Mouse (Mus musculus): Measurements from ENCODE around the gene Slc35b2. TPM values are rescaled to one million over a fixed set of nuclear protein-coding genes. Genes with fewer than 3 reads are reported as not detected.

The Slc35b2 gene
- 43.5 TPM for polyA plus RNA-seq (2015; fragmentation: Illumina TruSeq; extraction: RNeasy Lipid Tissue Mini Kit (QIAGEN cat#74804); ENCODE audit: low read depth, low replicate concordance)

DNA sequence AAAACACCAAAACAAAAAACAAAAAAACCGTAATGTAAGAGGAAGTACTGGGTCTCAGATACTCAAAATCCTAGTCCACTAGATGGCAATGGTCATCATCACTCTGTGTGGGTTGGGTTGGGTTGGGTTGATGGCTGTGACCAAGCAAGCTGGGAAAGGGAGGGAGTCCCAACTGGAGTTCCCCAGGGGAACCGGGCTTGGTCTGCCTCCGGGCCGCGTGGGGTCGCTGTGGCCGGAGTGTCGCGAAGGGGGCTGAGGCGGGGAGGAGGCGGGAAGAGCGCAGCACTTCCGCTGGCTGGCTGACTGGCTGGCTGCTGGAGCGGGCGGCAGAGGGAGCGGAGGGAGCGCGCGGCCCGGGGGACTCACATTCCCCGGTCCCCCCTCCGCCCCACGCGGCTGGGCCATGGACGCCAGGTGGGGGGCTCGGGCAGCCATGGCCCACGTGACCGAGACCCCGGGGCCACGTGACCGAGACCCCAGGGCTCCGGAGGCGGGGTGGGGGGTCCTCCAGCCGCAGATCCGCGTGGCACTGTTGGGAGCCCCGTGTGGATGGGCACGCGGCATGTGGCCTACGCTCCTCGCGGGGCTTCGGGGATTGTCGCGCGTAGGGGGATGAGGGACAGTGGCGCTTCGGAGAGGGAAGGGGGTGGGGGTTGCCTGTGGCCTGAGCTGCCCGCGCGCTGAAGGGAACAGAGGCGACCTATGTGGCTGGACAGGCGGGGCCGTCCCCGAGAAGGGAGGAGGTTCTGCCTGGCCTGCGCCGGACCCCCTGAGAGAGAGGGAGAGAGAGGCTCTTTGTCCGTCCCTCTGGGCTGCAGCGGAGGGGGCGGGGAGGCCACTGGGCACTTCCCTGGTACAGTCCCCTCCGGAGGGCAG is at the start of gene Slc35b2:
Gene Slc35b2, plus strand, starts transcription at position 220 of the 876 bp plus-strand sequence.

DNA sequence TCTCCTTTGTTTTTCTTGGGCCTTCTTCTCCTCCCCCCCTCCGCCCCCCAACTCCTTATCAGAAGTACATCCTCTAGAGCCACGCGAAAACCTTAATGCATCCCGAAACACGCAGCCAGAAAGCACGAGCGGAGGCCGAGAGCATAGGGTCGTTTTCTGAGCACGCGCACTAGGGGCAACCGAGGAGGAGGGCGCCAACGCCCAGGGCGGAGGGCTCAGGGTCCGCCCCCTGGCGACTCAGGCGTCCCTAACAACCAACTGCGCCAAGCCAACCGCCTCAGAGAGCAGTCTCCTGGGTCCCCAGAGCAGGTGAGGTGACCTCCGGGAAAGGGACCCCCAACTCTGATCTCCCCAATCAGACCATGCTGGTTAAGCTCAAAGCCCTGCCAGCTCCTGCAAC is 40.4 kb upstream of the Slc35b2 start, which contains the start of gene Tcte1:
Gene Tcte1, plus strand, starts transcription at position 172 of the 400 bp plus-strand sequence.

GRCm38 (mm10) chr17:45549617-45550181 is 14.0 kb upstream of the Slc35b2 start, which contains the start of gene Tmem151b:
TSS of gene Tmem151b (minus strand) at chr17:45549677.

GRCm38 (mm10) chr17:45555452-45556106 is 8.1 kb upstream of the Slc35b2 start, which contains the start of gene Nfkbie:
TSS of gene Nfkbie (plus strand) at chr17:45555703.

DNA sequence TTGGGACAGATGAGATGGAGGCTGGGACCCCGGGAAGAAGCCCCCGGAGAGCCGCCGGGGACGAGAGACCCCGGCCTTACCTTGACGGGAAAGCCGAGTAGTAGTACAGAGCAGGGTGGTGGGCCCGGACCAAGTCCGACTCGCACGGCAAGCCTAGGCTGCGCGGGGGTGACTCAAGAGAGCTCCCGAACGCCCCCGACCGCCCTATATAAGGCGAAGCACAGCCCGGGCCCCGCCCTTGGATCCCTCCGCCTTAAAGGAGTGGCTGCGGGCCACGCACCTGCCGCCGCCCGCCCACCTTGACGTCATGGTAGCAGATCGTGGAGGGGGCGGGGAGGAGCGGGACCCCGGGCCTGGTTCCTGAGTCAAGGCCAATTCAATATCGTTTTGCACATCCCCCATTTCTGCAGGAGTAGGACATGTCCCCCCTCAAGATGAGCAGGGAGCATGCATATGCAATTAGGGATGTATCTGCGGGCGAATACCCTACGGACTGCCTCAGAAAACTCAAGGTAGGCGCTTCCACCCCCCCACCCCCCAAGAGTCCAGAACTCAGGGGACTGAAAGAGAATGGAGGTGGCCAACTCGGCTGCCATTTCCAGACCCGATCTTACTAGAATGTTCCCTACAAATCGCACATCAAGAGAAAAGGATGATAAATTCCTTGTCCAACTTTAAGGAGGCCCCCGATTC is 9.6 kb downstream of the Slc35b2 start, which contains the start of gene Hsp90ab1:
Gene Hsp90ab1, minus strand, starts transcription at position 185 of the 693 bp plus-strand sequence.

GRCm38 (mm10) chr17:45599446-45600242 is 36.0 kb downstream of the Slc35b2 start, which contains the start of gene Slc29a1:
TSS of gene Slc29a1 (minus strand) at chr17:45599606.

DNA sequence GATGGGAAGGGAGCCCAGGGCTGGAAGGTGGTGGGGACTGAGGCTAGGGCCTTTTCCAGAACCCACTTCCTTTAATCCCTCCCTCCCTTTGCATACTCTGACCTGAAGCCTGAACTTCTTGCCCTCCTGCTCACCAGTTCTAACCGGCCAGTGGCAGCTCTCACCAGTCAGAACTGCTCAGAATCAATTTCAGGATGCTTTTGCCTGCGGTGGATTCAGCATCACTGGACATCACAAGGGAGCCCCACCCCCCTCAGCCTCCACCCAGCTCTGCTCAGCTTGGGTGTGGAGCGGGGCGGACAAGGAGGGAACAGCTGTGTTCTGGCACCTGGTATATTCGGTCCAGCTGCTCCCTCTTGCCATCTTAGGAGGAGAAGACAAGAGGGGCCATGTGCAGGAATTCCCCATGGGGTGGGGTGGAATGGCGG is 38.2 kb downstream of the Slc35b2 start, which contains the start of gene Mymx:
Gene Mymx, minus strand, starts transcription at position 226 of the 428 bp plus-strand sequence.

Other genes starting within 250 kb of the Slc35b2 start
- 48.2 TPM for gene Cdc5l, start 130.1 kb upstream of the Slc35b2 start, polyA plus RNA-seq (2015; fragmentation: Illumina TruSeq; extraction: RNeasy Lipid Tissue Mini Kit (QIAGEN cat#74804); ENCODE audit: low read depth, low replicate concordance)
- 3.8 TPM for gene Spats1, start 88.5 kb upstream of the Slc35b2 start, polyA plus RNA-seq (2015; fragmentation: Illumina TruSeq; extraction: RNeasy Lipid Tissue Mini Kit (QIAGEN cat#74804); ENCODE audit: low read depth, low replicate concordance)
- 18.7 TPM for gene Aars2, start 57.0 kb upstream of the Slc35b2 start, polyA plus RNA-seq (2015; fragmentation: Illumina TruSeq; extraction: RNeasy Lipid Tissue Mini Kit (QIAGEN cat#74804); ENCODE audit: low read depth, low replicate concordance)
- gene Tcte1, start 40.4 kb upstream of the Slc35b2 start, polyA plus RNA-seq (2015; fragmentation: Illumina TruSeq; extraction: RNeasy Lipid Tissue Mini Kit (QIAGEN cat#74804); ENCODE audit: low read depth, low replicate concordance), result 1.3 TPM
- 63.3 TPM for gene Tmem151b, start 14.2 kb upstream of the Slc35b2 start, polyA plus RNA-seq (2015; fragmentation: Illumina TruSeq; extraction: RNeasy Lipid Tissue Mini Kit (QIAGEN cat#74804); ENCODE audit: low read depth, low replicate concordance)
- 2.3 TPM for gene Nfkbie, start 8.2 kb upstream of the Slc35b2 start, polyA plus RNA-seq (2015; fragmentation: Illumina TruSeq; extraction: RNeasy Lipid Tissue Mini Kit (QIAGEN cat#74804); ENCODE audit: low read depth, low replicate concordance)
- gene Hsp90ab1, start 9.4 kb downstream of the Slc35b2 start, polyA plus RNA-seq (2015; fragmentation: Illumina TruSeq; extraction: RNeasy Lipid Tissue Mini Kit (QIAGEN cat#74804); ENCODE audit: low read depth, low replicate concordance), result 1,536 TPM
- gene Slc29a1, start 35.7 kb downstream of the Slc35b2 start, polyA plus RNA-seq (2015; fragmentation: Illumina TruSeq; extraction: RNeasy Lipid Tissue Mini Kit (QIAGEN cat#74804); ENCODE audit: low read depth, low replicate concordance), result 33.4 TPM
- not detected for gene Mymx, start 38.2 kb downstream of the Slc35b2 start, polyA plus RNA-seq (2015; fragmentation: Illumina TruSeq; extraction: RNeasy Lipid Tissue Mini Kit (QIAGEN cat#74804); ENCODE audit: low read depth, low replicate concordance)
- gene Capn11, start 95.5 kb downstream of the Slc35b2 start, polyA plus RNA-seq (2015; fragmentation: Illumina TruSeq; extraction: RNeasy Lipid Tissue Mini Kit (QIAGEN cat#74804); ENCODE audit: low read depth, low replicate concordance), result 0.16 TPM
- 75.3 TPM for gene Mrpl14, start 122.4 kb downstream of the Slc35b2 start, polyA plus RNA-seq (2015; fragmentation: Illumina TruSeq; extraction: RNeasy Lipid Tissue Mini Kit (QIAGEN cat#74804); ENCODE audit: low read depth, low replicate concordance)
- 110 TPM for gene Tmem63b, start 123.0 kb downstream of the Slc35b2 start, polyA plus RNA-seq (2015; fragmentation: Illumina TruSeq; extraction: RNeasy Lipid Tissue Mini Kit (QIAGEN cat#74804); ENCODE audit: low read depth, low replicate concordance)
- not detected for gene 1600014C23Rik, start 170.0 kb downstream of the Slc35b2 start, polyA plus RNA-seq (2015; fragmentation: Illumina TruSeq; extraction: RNeasy Lipid Tissue Mini Kit (QIAGEN cat#74804); ENCODE audit: low read depth, low replicate concordance)